8 mouse cellular contexts compared by ENCODE assay signal in genomic region chr8:45999138-45999783, GRCm38 (mm10). TPM values are rescaled to one million over a fixed set of nuclear protein-coding genes. Genes with fewer than 3 reads are reported as not detected.
DNase-seq lines count a peak whose midpoint lies in the region; ATAC-seq and TF ChIP-seq lines count a peak whose summit lies in the region.

Lrp2bp (plus strand) TSS chr8:45999303.

- peaks cover 17% of the 10 kb centered on the region for H3K36me3 ChIP-seq in embryonic facial prominence, embryonic 12.5 days
- peaks cover 31% of the 10 kb centered on the region for H3K36me3 ChIP-seq in intestine, embryonic 14.5 days (ENCODE audit: control insufficient read depth, insufficient read depth, low read length)
- H3K36me3 ChIP-seq in liver, embryonic 14.5 days (replicated peaks; ENCODE audit: control insufficient read depth, insufficient read depth, low read depth) = peaks cover 11% of the 10 kb centered on the region
- peaks cover 14% of the 10 kb centered on the region for H3K36me3 ChIP-seq in neural tube, embryonic 15.5 days

- H3K4me3 ChIP-seq in embryonic facial prominence, embryonic 12.5 days = peak within 1 kb of the TSS; percentile 49
- H3K4me3 ChIP-seq in intestine, embryonic 14.5 days (ENCODE audit: low read depth, low read length) = peak within 1 kb of the TSS; percentile 46
- H3K4me3 ChIP-seq in liver, embryonic 14.5 days (ENCODE audit: insufficient read depth in 1 of 2, low read depth in 2 of 2, low read length in 2 of 2) = peak within 1 kb of the TSS; percentile 61 to 64
- H3K4me3 ChIP-seq in neural tube, embryonic 15.5 days (replicated peaks) = peak within 1 kb of the TSS; percentile 67

- peak within 1 kb of the TSS; percentile 95 for H3K27ac ChIP-seq in embryonic facial prominence, embryonic 12.5 days
- H3K27ac ChIP-seq in intestine, embryonic 14.5 days (ENCODE audit: low read depth) = peak within 1 kb of the TSS; percentile 96
- H3K27ac ChIP-seq in liver, embryonic 14.5 days = peak within 1 kb of the TSS; percentile 64
- peak within 1 kb of the TSS; percentile 98 for H3K27ac ChIP-seq in neural tube, embryonic 15.5 days (replicated peaks)

- peak; percentile 38; the same call in 1 of the 2 replicates for ATAC-seq in embryonic facial prominence, embryonic 12.5 days (ENCODE audit: insufficient number of reproducible peaks, insufficient read depth, low FRiP score, low TSS enrichment)
- ATAC-seq in intestine, embryonic 14.5 days (replicated peaks; ENCODE audit: low FRiP score, low TSS enrichment, low read depth) = peak; percentile 24
- ATAC-seq in liver, embryonic 14.5 days (ENCODE audit: insufficient read depth) = no peak
- peak; percentile 7 for ATAC-seq in neural tube, embryonic 15.5 days (ENCODE audit: low FRiP score)

- H3K9me3 ChIP-seq in embryonic facial prominence, embryonic 12.5 days = no peaks in the 10 kb centered on the region
- no peaks in the 10 kb centered on the region for H3K9me3 ChIP-seq in intestine, embryonic 14.5 days (ENCODE audit: control insufficient read depth, low read length)
- no peaks in the 10 kb centered on the region for H3K9me3 ChIP-seq in liver, embryonic 14.5 days (ENCODE audit: control insufficient read depth, low read length)
- H3K9me3 ChIP-seq in neural tube, embryonic 15.5 days (replicated peaks) = no peaks in the 10 kb centered on the region

- WGBS in embryonic facial prominence, embryonic 12.5 days = 3% methylated on average over 22 of the region's 22 CpGs
- 2% methylated on average over 22 of the region's 22 CpGs for WGBS in intestine, embryonic 14.5 days
- 6% methylated on average over 22 of the region's 22 CpGs for WGBS in liver, embryonic 14.5 days (ENCODE audit: insufficient replicate concordance)
- 2% methylated on average over 22 of the region's 22 CpGs for WGBS in neural tube, embryonic 15.5 days

- peak; percentile 43 to 55 for DNase-seq in cerebellum, postnatal 14 days
- DNase-seq in cerebellum, postnatal 4 days (ENCODE audit: low spot score in 2 of 2) = no peak
- peak; percentile 24 to 30 for DNase-seq in B cell, adult 2 months
- DNase-seq in intestine, embryonic 14.5 days (ENCODE audit: low spot score) = no peak
- DNase-seq in liver, embryonic 14.5 days (ENCODE audit: low read depth in 3 of 3, low spot score in 3 of 3) = no peak
- no peak for DNase-seq in left cerebral cortex, adult 8-10 months (ENCODE audit: low spot score in 2 of 2)

- H3K27me3 ChIP-seq in embryonic facial prominence, embryonic 12.5 days = no peaks in the 10 kb centered on the region
- no peaks in the 10 kb centered on the region for H3K27me3 ChIP-seq in intestine, embryonic 14.5 days (replicated peaks; ENCODE audit: control insufficient read depth, insufficient read depth, low read length)
- no peaks in the 10 kb centered on the region for H3K27me3 ChIP-seq in liver, embryonic 14.5 days (ENCODE audit: control insufficient read depth, insufficient read depth, low read length)
- no peaks in the 10 kb centered on the region for H3K27me3 ChIP-seq in neural tube, embryonic 15.5 days (replicated peaks)

- TF ChIP-seq EP300 in liver, embryonic 14.5 days (IDR thresholded peaks at IDR 0.05; ENCODE audit: low read depth) = 0 out of 2 replicates have a peak, but pooled peaks have one; percentile 9

- H3K4me1 ChIP-seq in embryonic facial prominence, embryonic 12.5 days = peaks cover 11% of the 10 kb centered on the region; the same call in 1 of the 2 replicates
- peaks cover 11% of the 10 kb centered on the region; the same call in 1 of the 2 replicates for H3K4me1 ChIP-seq in intestine, embryonic 14.5 days (replicated peaks; ENCODE audit: control insufficient read depth, insufficient read depth, low read length)
- H3K4me1 ChIP-seq in liver, embryonic 14.5 days (replicated peaks; ENCODE audit: control insufficient read depth in 2 of 2, insufficient read depth in 2 of 2, low read length in 1 of 2) = peaks cover 8 to 10% of the 10 kb centered on the region in 2 experiments
- H3K4me1 ChIP-seq in neural tube, embryonic 15.5 days = peaks cover 14% of the 10 kb centered on the region

- TF ChIP-seq CTCF in liver, embryonic 14.5 days (IDR thresholded peaks at IDR 0.05; ENCODE audit: low read depth) = peak; percentile 27; the same call in 1 of the 2 replicates

- H3K4me2 ChIP-seq in embryonic facial prominence, embryonic 12.5 days (replicated peaks) = peak within 1 kb of the TSS; percentile 87
- H3K4me2 ChIP-seq in intestine, embryonic 14.5 days (ENCODE audit: low read length) = peak within 1 kb of the TSS; percentile 62
- peak within 1 kb of the TSS; percentile 98 for H3K4me2 ChIP-seq in liver, embryonic 14.5 days (ENCODE audit: low read depth)
- peak within 1 kb of the TSS; percentile 83 for H3K4me2 ChIP-seq in neural tube, embryonic 15.5 days

- peak within 1 kb of the TSS; percentile 52 for H3K9ac ChIP-seq in embryonic facial prominence, embryonic 12.5 days
- peak within 1 kb of the TSS; percentile 73 for H3K9ac ChIP-seq in intestine, embryonic 14.5 days (ENCODE audit: low read length)
- H3K9ac ChIP-seq in liver, embryonic 14.5 days (replicated peaks) = peak within 1 kb of the TSS; percentile 76
- H3K9ac ChIP-seq in neural tube, embryonic 15.5 days (replicated peaks) = peak within 1 kb of the TSS; percentile 77

RNA-seq across cellular contexts. Expression of gene Lrp2bp, which starts in this region (rescaled TPM):
- polyA plus RNA-seq in embryonic facial prominence, embryonic 12.5 days (2016; fragmentation: Nextera tagmentation; extraction: Ambion mirVana) = 0.29 and 0.31 TPM in 2 replicates
- 0.16 and 0.18 TPM in 2 replicates for polyA plus RNA-seq in intestine, embryonic 14.5 days (2014; fragmentation: Nextera tagmentation; extraction: Ambion mirVana)
- polyA plus RNA-seq in liver, embryonic 14.5 days (2012; rRNA removed) = 0.02 TPM in 1 of 2 replicates, not detected in the other
- polyA plus RNA-seq in liver, embryonic 14.5 days (2014; fragmentation: Nextera tagmentation; extraction: Ambion mirVana) = 0.08 and 0.17 TPM in 2 replicates
- 0.52 and 0.79 TPM in 2 replicates for polyA plus RNA-seq in neural tube, embryonic 15.5 days (2015; fragmentation: Nextera tagmentation; extraction: Ambion mirVana)
- under 1 TPM; 0.30 to 0.87 (median 0.67) TPM for total RNA-seq in left cerebral cortex, adult 8-10 months (2022)

Comparison
In these comparisons a context has a peak if more than half of its experiments do, and no peak if none do; other contexts are left out.
1. DNase-seq: peak in cerebellum, postnatal 14 days (2 of 2) and B cell, adult 2 months (2 of 2); none in cerebellum, postnatal 4 days (0 of 2), intestine, embryonic 14.5 days (single experiment), liver, embryonic 14.5 days (0 of 3) and left cerebral cortex, adult 8-10 months (0 of 2).
2. Peak in ATAC-seq, H3K4me3 ChIP-seq, H3K27ac ChIP-seq, H3K9ac ChIP-seq and H3K4me2 ChIP-seq in embryonic facial prominence, embryonic 12.5 days; RNA of the gene not detected or under 1 TPM.
3. Peak in ATAC-seq, H3K4me3 ChIP-seq, H3K27ac ChIP-seq, H3K9ac ChIP-seq and H3K4me2 ChIP-seq in intestine, embryonic 14.5 days; RNA of the gene not detected or under 1 TPM.
4. Peak in ATAC-seq, H3K4me3 ChIP-seq, H3K27ac ChIP-seq, H3K9ac ChIP-seq and H3K4me2 ChIP-seq in neural tube, embryonic 15.5 days; RNA of the gene not detected or under 1 TPM.
5. Peak in every context shown above with its lines, with median percentiles within 50 percentile points of each other: H3K27ac ChIP-seq, H3K4me2 ChIP-seq, H3K4me3 ChIP-seq and H3K9ac ChIP-seq.